Mouse (Mus musculus) embryonic facial prominence, embryonic 14.5 days (tissue): ENCODE measurements around the gene Selenon. TPM values are rescaled to one million over a fixed set of nuclear protein-coding genes. Genes with fewer than 3 reads are reported as not detected.

Experiments
- ATAC-seq: fragments of 200-750 bp; cut with Nextera tagmentation; 2 replicates; pipeline ENCODE4 v1.8.0; 2017; ENCODE audit warnings: low read depth, moderate number of reproducible peaks, moderate TSS enrichment
- DNase-seq: peaks from one replicate; pipeline ENCODE4 v3.0.0-alpha.2; 2015; ENCODE audit warnings: low spot score
- H3K27ac ChIP-seq: fragments of 300-500 bp; sonication (generic); replicated peaks from 2 replicates; pipeline ENCODE4 v1.5.1; 2014; ENCODE audit warnings: low read depth, mild to moderate bottlenecking, low read length, moderate library complexity
- H3K27me3 ChIP-seq: fragments of 300-500 bp; sonication (generic); replicated peaks from 2 replicates; pipeline ENCODE4 v1.6.1; 2014; ENCODE audit warnings: low read length; ENCODE audit not compliant: control insufficient read depth, insufficient read depth
- H3K36me3 ChIP-seq: fragments of 300-500 bp; sonication (generic); 2 replicates; pipeline ENCODE4 v1.6.1; 2014; ENCODE audit warnings: low read length, mixed read lengths; ENCODE audit not compliant: control insufficient read depth, insufficient read depth
- H3K4me1 ChIP-seq: fragments of 300-500 bp; sonication (generic); 2 replicates; pipeline ENCODE4 v1.6.1; 2014; ENCODE audit warnings: antibody characterized with exemption, low read length; ENCODE audit not compliant: control insufficient read depth, insufficient read depth
- H3K4me2 ChIP-seq: fragments of 300-500 bp; sonication (generic); 2 replicates; pipeline ENCODE4 v1.6.1; 2014; ENCODE audit warnings: low read depth, mild to moderate bottlenecking, low read length, moderate library complexity, mixed read lengths
- H3K4me3 ChIP-seq: fragments of 300-500 bp; sonication (generic); 2 replicates; pipeline ENCODE4 v1.5.1; 2014; ENCODE audit warnings: low read depth, mild to moderate bottlenecking, low read length
- H3K9ac ChIP-seq: fragments of 300-500 bp; sonication (generic); 2 replicates; pipeline ENCODE4 v1.6.1; 2014; ENCODE audit warnings: low read depth, mild to moderate bottlenecking, low read length, moderate library complexity, mixed read lengths
- H3K9me3 ChIP-seq: fragments of 300-500 bp; sonication (generic); 2 replicates; pipeline ENCODE4 v1.6.1; 2016; ENCODE audit warnings: low read length; ENCODE audit not compliant: control insufficient read depth
- WGBS: fragments of 180-500 bp; shearing (Covaris S2); extraction: QIAGEN DNeasy Blood & Tissue Kit; methylation state at CpG from one replicate; pipeline ENCODE4 v1.1.7; 2014; 5-methylcytosine and 5-hydroxymethylcytosine counted together
- microRNA-seq: library from miRNA; unstranded; fragments of <30 nt; microRNA quantifications from one replicate; pipeline ENCODE4, GENCODE M21; 2016; ENCODE audit warnings: borderline number of aligned reads
- polyA plus RNA-seq: library from polyadenylated mRNA; unstranded; fragments of >200 nt; fragmentation: Nextera tagmentation; extraction: Ambion mirVana; gene quantifications from 2 replicates; pipeline ENCODE4 v1.2.1, GENCODE M21; 2014

Gene Selenon
- polyA plus RNA-seq, 1 experiment from 2014 or later, result 24.7 TPM

GRCm38 (mm10) chr4:134489986-134490665, 61.8 kb downstream of the Selenon start:
- ATAC-seq (no peak), DNase-seq (no peak)
- H3K27me3 ChIP-seq, result no peaks in the 10 kb centered on the region
- no peak overlapping the region for H3K27ac ChIP-seq
- no peak overlapping the region for H3K4me3 ChIP-seq
- no peaks in the 10 kb centered on the region for H3K36me3 ChIP-seq
- H3K9ac ChIP-seq, result no peak overlapping the region
- peaks cover 6% of the 10 kb centered on the region; the same call in 1 of the 2 replicates for H3K4me1 ChIP-seq
- 82% methylated on average over 11 of the region's 11 CpGs for WGBS
- no peaks in the 10 kb centered on the region for H3K9me3 ChIP-seq
- no peak overlapping the region for H3K4me2 ChIP-seq

GRCm38 (mm10) chr4:134488211-134488610, 63.8 kb downstream of the Selenon start:
- Histone ChIP-seq H3K9ac (no peak overlapping the region), H3K4me2 (no peak overlapping the region), H3K27me3 (0 out of 2 replicates have a peak, but pooled peaks cover 4% of the 10 kb centered on the region), H3K36me3 (no peaks in the 10 kb centered on the region), H3K4me3 (no peak overlapping the region), H3K27ac (no peak overlapping the region), H3K4me1 (no peaks in the 10 kb centered on the region), H3K9me3 (no peaks in the 10 kb centered on the region)
- ATAC-seq, result no peak
- no peak for DNase-seq
- 83% methylated on average over 5 of the region's 5 CpGs for WGBS

Small RNA genes lying within 50 kb of the gene (microRNA-seq; reads per million reads assigned to microRNA genes)
- not detected for gene Mir6403

Other genes with a start within 250 kb of the Selenon start
- 2.0 and 2.5 TPM in 2 replicates for gene Trim63, start 237.0 kb downstream of the Selenon start, polyA plus RNA-seq
- 0.13 and 0.42 TPM in 2 replicates for gene Slc30a2, start 209.0 kb downstream of the Selenon start, polyA plus RNA-seq
- 3.1 and 3.6 TPM in 2 replicates for gene Extl1, start 168.3 kb downstream of the Selenon start, polyA plus RNA-seq
- 11.8 and 12.5 TPM in 2 replicates for gene Pafah2, start 155.8 kb downstream of the Selenon start, polyA plus RNA-seq
- gene Stmn1, start 83.8 kb downstream of the Selenon start, polyA plus RNA-seq, result 1,154 and 1,326 TPM in 2 replicates
- gene Paqr7, start 55.5 kb downstream of the Selenon start, polyA plus RNA-seq, result 2.0 and 2.3 TPM in 2 replicates
- gene Aunip, start 41.2 kb downstream of the Selenon start, polyA plus RNA-seq, result 3.9 and 4.4 TPM in 2 replicates
- 126 and 137 TPM in 2 replicates for gene Mtfr1l, start 16.8 kb downstream of the Selenon start, polyA plus RNA-seq
- 5.1 and 6.5 TPM in 2 replicates for gene Man1c1, start 152.1 kb upstream of the Selenon start, polyA plus RNA-seq
- 22.5 and 22.9 TPM in 2 replicates for gene Ldlrap1, start 215.9 kb upstream of the Selenon start, polyA plus RNA-seq